Mouse (Mus musculus) G1E-ER4 (cell line): ENCODE measurements around the gene Sertad3. TPM values are rescaled to one million over a fixed set of nuclear protein-coding genes. Genes with fewer than 3 reads are reported as not detected.

Experiments used
- GATA1 ChIP-seq: IDR thresholded peaks from one replicate; pipeline ENCODE4 v1.8.0; 2012; ENCODE audit warnings: low read length, inconsistent platforms
- polyA plus RNA-seq: library from polyadenylated mRNA; stranded (reverse); fragments of >175 nt; gene quantifications from 2 replicates; pipeline ENCODE4 v1.2.3, GENCODE M21; 2012

Sertad3 gene
- polyA plus RNA-seq, 1 experiment: 39.7 TPM

- TF ChIP-seq GATA1: no peak
Observed at GRCm38 (mm10) chr7:27480927-27481626, 7.5 kb downstream of the Sertad3 start.

DNA sequence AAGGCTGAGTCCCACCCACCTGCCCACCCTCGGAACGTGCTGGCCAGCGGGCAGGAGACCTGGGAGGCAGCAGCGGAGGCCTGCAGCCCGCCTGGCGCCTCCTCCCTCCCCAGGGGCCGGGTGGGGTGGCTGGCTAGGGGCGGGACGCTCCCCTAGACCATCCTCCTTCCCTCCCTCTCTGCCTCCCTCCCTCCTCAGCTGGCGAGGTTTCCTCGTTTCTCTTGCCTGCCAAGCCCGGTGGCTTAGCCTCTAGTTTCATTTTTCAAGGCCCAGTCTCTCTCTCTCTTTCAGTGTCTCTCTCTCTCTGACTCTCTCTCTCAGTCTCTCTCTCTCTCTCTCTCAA, 8.0 kb downstream of the Sertad3 start:
- TF ChIP-seq GATA1: no peak

GRCm38 (mm10) chr7:27483860-27484259, 10.3 kb downstream of the Sertad3 start:
- TF ChIP-seq GATA1: no peak

- TF ChIP-seq GATA1: no peak
Observed at GRCm38 (mm10) chr7:27486102-27486769, 12.7 kb downstream of the Sertad3 start.

- TF ChIP-seq GATA1: no peak
Observed at GRCm38 (mm10) chr7:27486770-27487697, 13.5 kb downstream of the Sertad3 start, which contains the start of gene Sertad1. TSS of gene Sertad1 (plus strand) at chr7:27486910.

- no peak for TF ChIP-seq GATA1
Observed at GRCm38 (mm10) chr7:27487740-27488268, 14.2 kb downstream of the Sertad3 start.

- no peak for TF ChIP-seq GATA1
Observed at GRCm38 (mm10) chr7:27489270-27489869, 15.8 kb downstream of the Sertad3 start.

- no peak for TF ChIP-seq GATA1
Observed at GRCm38 (mm10) chr7:27490227-27490542, 16.6 kb downstream of the Sertad3 start.

GRCm38 (mm10) chr7:27490543-27491329, 17.2 kb downstream of the Sertad3 start:
- TF ChIP-seq GATA1: no peak

GRCm38 (mm10) chr7:27491856-27492255, 18.3 kb downstream of the Sertad3 start:
- TF ChIP-seq GATA1: no peak

DNA sequence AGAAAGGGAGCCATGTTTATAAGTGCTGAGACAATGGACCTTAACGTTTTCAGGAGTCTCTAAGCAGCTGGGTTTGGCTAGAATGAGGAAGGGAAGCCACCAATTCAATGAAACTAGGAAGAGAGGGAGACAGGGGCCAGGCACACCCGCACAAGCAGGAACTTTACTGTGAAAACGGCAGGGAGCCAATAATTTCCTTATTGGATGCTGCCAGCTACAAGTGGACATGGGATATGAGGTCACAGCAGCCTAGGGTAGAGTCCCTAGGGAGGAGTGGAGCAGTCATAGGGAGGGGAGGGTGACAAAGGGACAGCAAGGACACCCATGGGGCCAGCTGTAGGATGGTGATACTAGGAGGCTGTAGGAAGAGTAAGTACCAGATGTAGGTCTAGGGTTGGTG, 19.5 kb downstream of the Sertad3 start:
- no peak for TF ChIP-seq GATA1

DNA sequence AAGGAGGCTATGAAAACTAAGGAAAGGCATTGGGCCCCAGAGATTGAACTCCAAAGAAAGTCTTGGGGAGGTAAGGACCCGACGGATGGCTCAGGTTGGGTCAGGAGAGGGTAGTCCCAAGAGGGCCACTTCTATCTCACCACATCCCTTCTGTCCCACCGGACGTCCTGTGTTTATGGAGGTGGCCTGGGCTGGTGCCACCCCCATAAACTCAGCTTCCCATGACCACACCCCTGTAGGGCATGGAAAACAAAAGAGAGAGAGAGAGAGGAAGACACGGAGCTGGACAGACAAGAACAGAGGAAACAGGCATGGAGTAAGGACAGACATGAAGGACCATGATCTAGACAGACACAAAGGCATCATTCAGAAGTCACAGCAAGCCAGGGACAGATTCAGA, 19.9 kb downstream of the Sertad3 start:
- TF ChIP-seq GATA1: no peak

DNA sequence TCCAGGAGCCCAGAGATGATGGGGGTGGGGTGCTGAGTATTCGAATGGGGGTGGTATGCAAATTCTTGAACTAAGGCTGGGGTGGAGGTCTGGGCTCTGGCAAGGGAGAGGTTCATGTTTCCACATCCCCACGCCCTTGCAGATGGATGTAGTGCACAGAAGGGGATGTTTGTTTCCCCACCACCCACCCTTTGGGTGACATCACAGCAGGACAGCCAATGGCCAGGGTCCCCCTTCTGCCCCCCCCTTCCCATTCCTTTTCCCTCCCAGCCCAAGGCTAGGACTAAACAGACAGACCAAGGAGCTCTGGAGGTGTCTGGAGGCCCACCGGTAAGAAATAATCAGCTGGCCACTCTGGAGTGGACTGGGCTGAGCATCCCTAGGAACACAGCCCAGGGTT, 25.5 kb downstream of the Sertad3 start, which contains the start of gene Prx:
Prx (plus strand) TSS at position 289 of the 400 bp plus-strand sequence.
- TF ChIP-seq GATA1: no peak

GRCm38 (mm10) chr7:27501620-27502019, 28.1 kb downstream of the Sertad3 start:
- no peak for TF ChIP-seq GATA1
